Mouse (Mus musculus) bone marrow macrophage, adult 2 months (primary cell): ENCODE measurements around the gene Nr5a2.

Experiments
- CTCF ChIP-seq: IDR thresholded peaks from 2 replicates; pipeline ENCODE4 v1.5.1; 2012; ENCODE audit warnings: low read depth, mild to moderate bottlenecking, low read length, moderate library complexity
- POLR2A ChIP-seq: IDR thresholded peaks from 2 replicates; pipeline ENCODE4 v1.6.1; 2012; ENCODE audit warnings: mild to moderate bottlenecking, low read depth, low read length, borderline replicate concordance

- TF ChIP-seq CTCF (no peak), POLR2A (no peak)
Measured at GRCm38 (mm10) chr1:136858724-136859123, 101.5 kb downstream of the Nr5a2 start.
